Mouse (Mus musculus): ENCODE results near the gene Ninl.
"Not testable (repeated sequence)": the region's sequence is repeated elsewhere in the genome, so short reads cannot be mapped to it uniquely, and the experiment has no call there.

GRCm38 (mm10) chr2:150908881-150909280 is 130.3 kb downstream of the Ninl start:
- TF ChIP-seq EP300, POLR2A (IDR thresholded peaks at IDR 0.05; ENCODE audit: insufficient read depth, low read depth, low read length): not testable (repeated sequence)
- TF ChIP-seq CTCF (IDR thresholded peaks at IDR 0.05): peak; percentile 14; the same call in 1 of the 2 replicates
